Mouse (Mus musculus) frontal cortex, postnatal 25 days (tissue): Measurements from ENCODE around the gene Thap8.

ENCODE experiments used
- DNase-seq, 2 experiments: peaks; one replicate each; pipeline ENCODE4 v3.0.0; 2022; ENCODE audit warnings: low spot score in 2 of 2

Thap8 gene

GRCm38 (mm10) chr7:30315559-30316529 lies 36.0 kb downstream of the Thap8 start:
- no peak for DNase-seq

GRCm38 (mm10) chr7:30318142-30318541 lies 38.2 kb downstream of the Thap8 start:
- no peak for DNase-seq

GRCm38 (mm10) chr7:30320946-30321345 lies 41.1 kb downstream of the Thap8 start:
- DNase-seq = no peak

GRCm38 (mm10) chr7:30321539-30322284 lies 41.8 kb downstream of the Thap8 start, which contains the start of gene E130208F15Rik:
TSS of gene E130208F15Rik (plus strand) at chr7:30321740.
- peak in 1 of 2 experiments; percentile 41 for DNase-seq

GRCm38 (mm10) chr7:30322285-30322667 lies 42.4 kb downstream of the Thap8 start:
- DNase-seq = peak; percentile 90 to 93

- DNase-seq = no peak
Observed at GRCm38 (mm10) chr7:30322865-30323264, 43.0 kb downstream of the Thap8 start.

- DNase-seq = no peak
Observed at GRCm38 (mm10) chr7:30323795-30324194, 43.9 kb downstream of the Thap8 start, which contains the start of gene Sdhaf1. TSS of gene Sdhaf1 (minus strand) at chr7:30323895.

GRCm38 (mm10) chr7:30324300-30324944 lies 44.5 kb downstream of the Thap8 start:
- no peak for DNase-seq

- no peak for DNase-seq
Observed at GRCm38 (mm10) chr7:30325364-30325763, 45.5 kb downstream of the Thap8 start.

- DNase-seq = no peak
Observed at GRCm38 (mm10) chr7:30326427-30326826, 46.5 kb downstream of the Thap8 start.

GRCm38 (mm10) chr7:30327140-30327539 lies 47.2 kb downstream of the Thap8 start:
- DNase-seq = no peak

- no peak for DNase-seq
Observed at GRCm38 (mm10) chr7:30328379-30328778, 48.5 kb downstream of the Thap8 start.

GRCm38 (mm10) chr7:30331887-30332286 lies 52.0 kb downstream of the Thap8 start:
- DNase-seq = peak; percentile 74 to 82

GRCm38 (mm10) chr7:30332622-30333259 lies 52.8 kb downstream of the Thap8 start:
- no peak for DNase-seq

GRCm38 (mm10) chr7:30333436-30333835 lies 53.5 kb downstream of the Thap8 start:
- DNase-seq = peak; percentile 38 to 66

GRCm38 (mm10) chr7:30334563-30334962 lies 54.7 kb downstream of the Thap8 start:
- no peak for DNase-seq

GRCm38 (mm10) chr7:30335688-30336087 lies 55.8 kb downstream of the Thap8 start:
- no peak for DNase-seq

GRCm38 (mm10) chr7:30336384-30336783 lies 56.5 kb downstream of the Thap8 start:
- DNase-seq = peak; percentile 80 to 90

GRCm38 (mm10) chr7:30339432-30340109 lies 59.7 kb downstream of the Thap8 start:
- DNase-seq = no peak
